Mouse (Mus musculus) testis, adult 2 months (tissue): ENCODE data around the gene Cd84. TPM values are rescaled to one million over a fixed set of nuclear protein-coding genes. Genes with fewer than 3 reads are reported as not detected.
"Not testable (repeated sequence)": the region's sequence is repeated elsewhere in the genome, so short reads cannot be mapped to it uniquely, and the experiment has no call there.

Experiments used
- H3K27ac ChIP-seq: fragments of 200-500 bp; 2 replicates; pipeline ENCODE4 v1.5.1; 2012; ENCODE audit warnings: low read depth, low read length; ENCODE audit not compliant: control insufficient read depth, insufficient read depth
- H3K27me3 ChIP-seq: fragments of 200-500 bp; 2 replicates; pipeline ENCODE4 v1.6.1; 2012; ENCODE audit warnings: mild to moderate bottlenecking, low read length, moderate library complexity; ENCODE audit not compliant: control insufficient read depth, insufficient read depth
- H3K36me3 ChIP-seq: fragments of 200-500 bp; 2 replicates; pipeline ENCODE4 v1.6.1; 2012; ENCODE audit warnings: mild to moderate bottlenecking, low read length; ENCODE audit not compliant: control insufficient read depth, insufficient read depth
- H3K4me1 ChIP-seq: fragments of 200-500 bp; 2 replicates; pipeline ENCODE4 v1.6.1; 2012; ENCODE audit warnings: low read length; ENCODE audit not compliant: control insufficient read depth, insufficient read depth
- H3K4me3 ChIP-seq: fragments of 200-500 bp; 2 replicates; pipeline ENCODE4 v1.5.1; 2012; ENCODE audit warnings: low read depth, mild to moderate bottlenecking, low read length, moderate library complexity, mixed read lengths; ENCODE audit not compliant: control insufficient read depth
- CTCF ChIP-seq: fragments of 200-500 bp; IDR thresholded peaks from 2 replicates; pipeline ENCODE4 v1.5.1; 2012; ENCODE audit warnings: low read depth, mild to moderate bottlenecking, inconsistent platforms, low read length, moderate library complexity; ENCODE audit not compliant: control insufficient read depth, insufficient read depth, insufficient replicate concordance
- POLR2A ChIP-seq: fragments of 200-500 bp; IDR thresholded peaks from 2 replicates; pipeline ENCODE4 v1.6.1; 2012; ENCODE audit warnings: low read depth, mild to moderate bottlenecking, inconsistent platforms, low read length, moderate library complexity; ENCODE audit not compliant: control insufficient read depth
- polyA plus RNA-seq: library from polyadenylated mRNA; depleted of rRNA; stranded (reverse); fragments of >200 nt; gene quantifications from 2 replicates; pipeline ENCODE4 v1.2.3, GENCODE M21; 2012

The Cd84 gene
- polyA plus RNA-seq, 1 experiment, result 0.56 TPM

GRCm38 (mm10) chr1:171848757-171849156, 9.3 kb downstream of the Cd84 start:
- H3K4me3 ChIP-seq, result no peak overlapping the region
- H3K27ac ChIP-seq, result no peak overlapping the region
- H3K36me3 ChIP-seq, result no peaks in the 10 kb centered on the region
- no peaks in the 10 kb centered on the region for H3K27me3 ChIP-seq
- no peaks in the 10 kb centered on the region for H3K4me1 ChIP-seq
- TF ChIP-seq POLR2A (no peak), CTCF (no peak)

GRCm38 (mm10) chr1:171849454-171849853, 10.0 kb downstream of the Cd84 start:
- no peaks in the 10 kb centered on the region for H3K4me1 ChIP-seq
- no peaks in the 10 kb centered on the region for H3K27me3 ChIP-seq
- no peak for TF ChIP-seq POLR2A
- no peak for TF ChIP-seq CTCF
- no peaks in the 10 kb centered on the region for H3K36me3 ChIP-seq
- H3K4me3 ChIP-seq, result no peak overlapping the region
- H3K27ac ChIP-seq, result no peak overlapping the region

GRCm38 (mm10) chr1:171865467-171865866, 26.0 kb downstream of the Cd84 start:
- Histone ChIP-seq H3K36me3 (no peaks in the 10 kb centered on the region), H3K27me3 (no peaks in the 10 kb centered on the region), H3K4me1 (no peaks in the 10 kb centered on the region), H3K27ac (no peak overlapping the region), H3K4me3 (no peak overlapping the region)
- no peak for TF ChIP-seq CTCF
- no peak for TF ChIP-seq POLR2A

GRCm38 (mm10) chr1:171886989-171887388, 47.5 kb downstream of the Cd84 start:
- TF ChIP-seq POLR2A (no peak), CTCF (no peak)
- Histone ChIP-seq H3K27ac (no peak overlapping the region), H3K4me1 (no peaks in the 10 kb centered on the region), H3K4me3 (no peak overlapping the region), H3K27me3 (no peaks in the 10 kb centered on the region), H3K36me3 (no peaks in the 10 kb centered on the region)

- not testable (repeated sequence) for H3K4me3 ChIP-seq, H3K27ac ChIP-seq, H3K36me3 ChIP-seq, H3K27me3 ChIP-seq, H3K4me1 ChIP-seq
Observed at GRCm38 (mm10) chr1:171895364-171895763, 55.9 kb downstream of the Cd84 start, which contains the start of gene Gm10521. TSS of gene Gm10521 (plus strand) at chr1:171895664.

- Histone ChIP-seq H3K27ac (no peak overlapping the region), H3K36me3 (no peaks in the 10 kb centered on the region), H3K4me3 (no peak overlapping the region), H3K4me1 (no peaks in the 10 kb centered on the region), H3K27me3 (no peaks in the 10 kb centered on the region)
- TF ChIP-seq POLR2A, result no peak
- no peak for TF ChIP-seq CTCF
Observed at GRCm38 (mm10) chr1:171904011-171904410, 64.5 kb downstream of the Cd84 start.

- H3K4me1 ChIP-seq, result no peaks in the 10 kb centered on the region
- H3K27me3 ChIP-seq, result peaks cover 2% of the 10 kb centered on the region; the same call in 1 of the 2 replicates
- TF ChIP-seq POLR2A (no peak), CTCF (no peak)
- no peak overlapping the region for H3K27ac ChIP-seq
- H3K36me3 ChIP-seq, result no peaks in the 10 kb centered on the region
- H3K4me3 ChIP-seq, result no peak overlapping the region
Observed at GRCm38 (mm10) chr1:171915638-171916458, 76.4 kb downstream of the Cd84 start.
